Mouse (Mus musculus) inflammation-experienced regulatory T-cells, adult 6 months (primary cell): ENCODE measurements around the gene Gtf2f1. TPM values are rescaled to one million over a fixed set of nuclear protein-coding genes. Genes with fewer than 3 reads are reported as not detected.

Experiments
- ATAC-seq: one replicate; pipeline ENCODE4 v1.8.0; 2017
- polyA plus RNA-seq, 3 experiments: library from polyadenylated mRNA; unstranded; fragments of 100-300 nt; shearing (Covaris generic); gene quantifications; one replicate each; pipeline ENCODE4 v1.2.1; 2017

Gtf2f1 gene
- polyA plus RNA-seq, 3 experiments from 2014 or later: 66.8 to 86.1 (median 78.3) TPM

GRCm38 (mm10) chr17:56973956-56974707 is 37.0 kb downstream of the Gtf2f1 start:
- no peak for ATAC-seq

- no peak for ATAC-seq
Observed at GRCm38 (mm10) chr17:56970081-56970480, 41.0 kb downstream of the Gtf2f1 start.

DNA sequence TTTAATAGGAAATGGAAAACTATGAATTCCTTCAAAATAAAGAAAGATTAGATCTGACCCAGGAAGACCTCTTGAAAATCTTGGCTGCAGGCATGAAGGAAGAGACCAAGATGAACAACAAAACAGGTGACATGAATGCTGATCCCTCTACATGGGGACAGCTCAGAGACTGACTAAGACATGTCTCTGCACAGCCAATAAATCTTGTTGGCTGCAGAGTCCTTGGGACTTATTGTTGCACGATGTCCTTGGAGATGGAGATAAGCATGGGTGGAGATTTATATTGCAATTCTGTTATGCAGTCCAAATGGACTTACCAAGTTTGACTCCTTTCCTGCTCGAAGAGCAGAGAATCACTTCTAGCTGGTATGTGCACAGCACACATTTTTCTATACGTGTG is 41.8 kb downstream of the Gtf2f1 start:
- ATAC-seq: no peak

DNA sequence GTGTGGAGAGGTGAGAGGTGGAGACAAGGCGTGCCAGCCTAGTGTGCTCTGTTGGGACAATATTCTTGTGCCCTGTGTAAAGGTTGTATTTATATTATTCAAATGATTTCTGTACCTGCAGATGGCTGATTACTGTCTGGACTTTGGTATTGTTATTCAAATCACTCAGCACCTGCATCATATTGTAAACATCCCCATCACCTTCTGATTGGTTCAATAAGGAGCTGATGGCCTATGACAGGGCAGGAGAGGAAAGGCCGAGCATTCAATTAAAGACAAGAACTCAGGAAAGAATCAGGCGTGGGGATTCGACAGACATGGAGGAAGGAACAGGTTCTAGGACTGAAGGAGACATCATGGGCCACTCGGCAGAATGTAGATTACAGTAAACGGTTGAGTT is 47.4 kb downstream of the Gtf2f1 start:
- no peak for ATAC-seq

DNA sequence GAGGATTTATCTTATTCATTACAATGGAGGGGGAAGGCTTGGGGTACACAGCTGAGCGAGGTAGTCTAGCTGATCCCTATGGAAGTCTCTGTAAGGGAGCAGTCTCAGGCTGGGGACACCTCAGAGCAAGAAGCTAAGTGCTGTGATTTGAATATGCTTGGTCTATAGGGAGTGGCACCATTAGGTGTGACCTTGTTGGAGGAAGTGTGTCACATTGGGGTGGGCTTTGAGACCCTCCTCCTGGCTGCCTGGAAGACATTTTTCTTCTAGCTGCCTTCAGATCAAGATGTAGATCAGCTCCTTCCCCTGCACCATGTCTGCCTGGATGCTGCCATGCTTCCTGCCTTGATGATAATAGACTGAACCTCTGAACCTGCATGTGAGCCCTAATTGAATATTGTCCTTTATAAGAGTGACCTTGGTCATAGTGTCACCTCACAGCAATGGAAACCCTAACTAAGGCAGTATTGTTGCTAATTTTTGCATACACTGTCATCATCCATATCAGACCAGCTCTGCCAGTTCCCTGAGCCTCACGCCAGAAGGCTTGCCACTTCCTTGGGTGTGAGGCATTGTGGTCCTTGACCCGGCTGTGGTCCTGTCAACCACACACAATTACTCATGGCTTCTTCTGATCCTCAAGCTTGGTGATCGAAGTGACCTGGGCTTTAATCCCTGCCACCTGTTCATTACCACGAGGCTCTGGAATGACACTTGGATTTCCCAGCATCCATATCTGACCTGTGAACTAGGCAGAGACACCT is 48.3 kb downstream of the Gtf2f1 start:
- ATAC-seq: no peak

DNA sequence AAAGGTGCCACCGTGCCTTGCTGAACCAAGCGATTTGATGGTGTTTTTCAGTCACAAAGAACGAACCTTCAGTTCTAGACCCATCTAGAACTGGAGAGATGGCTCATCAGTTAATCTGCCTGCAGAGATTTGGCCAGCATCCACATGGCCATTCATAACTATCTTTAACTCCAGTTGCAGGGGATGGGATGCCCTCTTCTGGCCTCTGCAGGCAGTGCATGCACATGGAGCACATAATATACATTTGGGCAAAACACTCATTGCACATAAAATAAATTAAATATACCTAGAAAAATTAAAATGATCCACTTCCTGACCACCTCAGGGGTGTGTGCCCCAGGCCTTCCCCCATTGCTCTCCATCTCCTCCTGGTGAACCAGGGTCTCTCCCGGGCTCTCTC is 49.2 kb downstream of the Gtf2f1 start:
- no peak for ATAC-seq

DNA sequence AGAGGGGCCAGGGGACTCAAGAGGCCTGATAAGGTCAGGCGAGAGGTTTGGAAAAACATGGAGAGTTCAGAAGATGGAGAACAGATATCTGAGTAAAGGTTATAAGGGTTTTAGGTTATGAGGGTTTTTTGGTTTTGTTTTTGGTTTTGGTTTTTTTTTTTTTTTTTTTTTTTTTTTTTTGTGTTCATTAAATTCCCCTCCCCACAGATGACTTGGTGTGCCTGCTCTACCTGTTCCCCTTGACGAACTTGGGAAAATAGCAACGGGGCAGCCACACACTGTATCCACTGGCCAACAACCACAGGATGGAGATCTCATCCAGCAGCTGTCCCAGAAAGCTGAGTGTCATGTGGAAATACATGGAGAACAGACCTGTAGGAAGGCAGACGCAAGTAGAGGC is 52.4 kb downstream of the Gtf2f1 start:
- ATAC-seq: no peak

DNA sequence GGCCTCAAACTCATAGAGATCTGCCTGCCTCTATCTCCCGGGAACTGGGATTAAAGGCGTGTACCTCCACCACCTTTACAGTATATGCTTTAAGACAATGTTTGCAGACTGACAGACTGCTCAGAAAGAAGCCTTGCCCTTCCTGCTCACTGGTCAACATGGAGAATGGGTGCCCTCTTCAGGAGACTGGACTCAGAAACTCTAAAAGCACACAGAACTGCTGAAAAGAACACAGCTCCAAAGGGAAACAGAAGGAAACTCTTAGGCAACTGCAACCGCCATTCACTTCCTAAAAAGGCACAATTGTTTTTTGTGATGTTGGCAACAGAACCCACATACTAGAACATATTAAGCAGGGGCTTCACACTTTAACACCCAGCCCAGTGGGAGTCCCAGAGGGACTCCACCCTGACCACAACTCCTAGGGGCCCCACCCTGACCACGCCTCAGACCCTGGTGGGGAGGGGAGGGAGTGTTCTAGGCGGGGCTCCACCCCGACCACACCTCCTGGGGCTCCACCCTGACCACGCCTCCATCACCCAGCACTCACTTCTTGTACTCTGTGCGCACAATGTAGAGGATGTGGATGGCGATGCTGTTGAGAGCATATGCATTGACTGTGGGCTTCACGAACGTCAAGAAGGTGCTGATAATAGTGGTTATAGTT is 53.2 kb downstream of the Gtf2f1 start:
- no peak for ATAC-seq

DNA sequence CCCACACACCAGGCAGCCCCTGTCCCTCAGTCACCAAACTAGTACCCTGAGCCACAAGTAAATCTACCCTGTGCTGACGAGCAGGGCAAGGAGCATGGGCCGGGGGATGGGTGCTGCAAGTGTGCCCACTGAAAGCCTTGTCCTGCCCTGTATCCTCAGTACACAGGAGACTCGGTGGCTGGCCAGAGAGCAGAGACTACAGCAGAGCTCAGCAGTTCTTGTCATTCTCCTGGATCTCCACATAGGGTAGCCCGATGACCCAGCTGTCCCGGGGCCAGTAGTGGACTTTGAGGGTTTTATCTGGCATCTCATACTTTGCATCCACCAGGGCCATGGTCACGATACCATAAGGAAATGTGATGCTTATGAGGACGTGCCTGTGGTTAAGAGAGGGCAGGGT is 56.2 kb downstream of the Gtf2f1 start:
- ATAC-seq: no peak

Other genes starting within 250 kb of the Gtf2f1 start
- gene Dus3l, start 246.5 kb downstream of the Gtf2f1 start, polyA plus RNA-seq: 10 to 100 TPM; 16.2 to 34.6 (median 34.0) TPM
- gene Prr22, start 241.0 kb downstream of the Gtf2f1 start, polyA plus RNA-seq: under 1 TPM; 0.59 to 0.79 (median 0.75) TPM
- gene Rfx2, start 180.3 kb downstream of the Gtf2f1 start, polyA plus RNA-seq: 1 to 10 TPM in 2 of 3 experiments, under 1 TPM in 1; 0.62 to 3.3 (median 1.5) TPM
- gene Acsbg2, start 136.8 kb downstream of the Gtf2f1 start, polyA plus RNA-seq: not detected
- under 1 TPM; 0.21 to 0.57 (median 0.28) TPM for gene 1700061G19Rik, start 135.8 kb downstream of the Gtf2f1 start, polyA plus RNA-seq
- 1 to 10 TPM; 5.4 to 6.2 (median 5.6) TPM for gene Mllt1, start 75.9 kb downstream of the Gtf2f1 start, polyA plus RNA-seq
- gene Acer1, start 29.2 kb downstream of the Gtf2f1 start, polyA plus RNA-seq: not detected
- 100 to 1,000 TPM in 2 of 3 experiments, 10 to 100 TPM in 1; 61.9 to 113 (median 112) TPM for gene Clpp, start 21.0 kb downstream of the Gtf2f1 start, polyA plus RNA-seq
- gene Alkbh7, start 13.9 kb downstream of the Gtf2f1 start, polyA plus RNA-seq: 10 to 100 TPM; 20.3 to 29.1 (median 22.2) TPM
- 1 to 10 TPM in 1 of 3 experiments, under 1 TPM in 1, not detected in 1; 0.82 to 1.5 TPM for gene Pspn, start 11.3 kb downstream of the Gtf2f1 start, polyA plus RNA-seq
- 1 to 10 TPM in 1 of 3 experiments, under 1 TPM in 2; 0.51 to 1.7 (median 0.67) TPM for gene Gm17949, start 181 bp upstream of the Gtf2f1 start, polyA plus RNA-seq
- 10 to 100 TPM; 17.4 to 36.4 (median 31.4) TPM for gene Khsrp, start 20.2 kb upstream of the Gtf2f1 start, polyA plus RNA-seq
- gene Slc25a41, start 30.4 kb upstream of the Gtf2f1 start, polyA plus RNA-seq: not detected
- 1 to 10 TPM in 1 of 3 experiments, under 1 TPM in 2; 0.94 to 2.4 (median 0.99) TPM for gene Crb3, start 47.8 kb upstream of the Gtf2f1 start, polyA plus RNA-seq
- gene Slc25a23, start 48.6 kb upstream of the Gtf2f1 start, polyA plus RNA-seq: 1 to 10 TPM; 1.0 to 3.1 (median 2.6) TPM
- 100 to 1,000 TPM; 183 to 288 (median 219) TPM for gene Dennd1c, start 67.2 kb upstream of the Gtf2f1 start, polyA plus RNA-seq
- 1 to 10 TPM; 2.2 to 5.4 (median 3.9) TPM for gene Tubb4a, start 76.5 kb upstream of the Gtf2f1 start, polyA plus RNA-seq
- gene Tnfsf9, start 94.0 kb upstream of the Gtf2f1 start, polyA plus RNA-seq: 10 to 100 TPM in 2 of 3 experiments, 1 to 10 TPM in 1; 9.6 to 30.9 (median 15.9) TPM
- 1 to 10 TPM; 1.6 to 5.2 (median 3.4) TPM for gene Cd70, start 138.5 kb upstream of the Gtf2f1 start, polyA plus RNA-seq
- gene Tnfsf14, start 182.9 kb upstream of the Gtf2f1 start, polyA plus RNA-seq: 10 to 100 TPM; 13.3 to 15.2 (median 14.1) TPM
- 1 to 10 TPM; 1.0 to 3.6 (median 1.8) TPM for gene C3, start 216.8 kb upstream of the Gtf2f1 start, polyA plus RNA-seq
- 10 to 100 TPM; 49.0 to 66.3 (median 56.5) TPM for gene Gpr108, start 237.2 kb upstream of the Gtf2f1 start, polyA plus RNA-seq
- gene Trip10, start 238.2 kb upstream of the Gtf2f1 start, polyA plus RNA-seq: 1 to 10 TPM; 1.0 to 4.4 (median 3.6) TPM